Mouse (Mus musculus) hindbrain, embryonic 16.5 days (tissue): ENCODE measurements around the gene Lmo4. TPM values are rescaled to one million over a fixed set of nuclear protein-coding genes. Genes with fewer than 3 reads are reported as not detected.

Experiments used
- ATAC-seq: fragments of 200-750 bp; cut with Nextera tagmentation; 2 replicates; pipeline ENCODE4 v1.8.0; 2017; ENCODE audit warnings: moderate TSS enrichment, moderate library complexity
- H3K27ac ChIP-seq: fragments of 300-500 bp; sonication (generic); 2 replicates; pipeline ENCODE4 v1.5.1; 2014; ENCODE audit warnings: low read depth, mild to moderate bottlenecking, control low read depth, low read length, moderate library complexity
- H3K27me3 ChIP-seq: fragments of 300-500 bp; sonication (generic); replicated peaks from 2 replicates; pipeline ENCODE4 v1.6.1; 2014; ENCODE audit warnings: low read length; ENCODE audit not compliant: control insufficient read depth, insufficient read depth
- H3K36me3 ChIP-seq: fragments of 300-500 bp; sonication (generic); 2 replicates; pipeline ENCODE4 v1.6.1; 2014; ENCODE audit warnings: mild to moderate bottlenecking, low read length, moderate library complexity, mixed read lengths; ENCODE audit not compliant: control insufficient read depth, insufficient read depth
- H3K4me1 ChIP-seq: fragments of 300-500 bp; sonication (generic); 2 replicates; pipeline ENCODE4 v1.6.1; 2014; ENCODE audit warnings: low read depth, low read length; ENCODE audit not compliant: control insufficient read depth, insufficient read depth
- H3K4me2 ChIP-seq: fragments of 300-500 bp; sonication (generic); 2 replicates; pipeline ENCODE4 v1.6.1; 2014; ENCODE audit warnings: mild to moderate bottlenecking, low read length, control low read depth, moderate library complexity
- H3K4me3 ChIP-seq: fragments of 300-500 bp; sonication (generic); 2 replicates; pipeline ENCODE4 v1.5.1; 2014; ENCODE audit warnings: mild to moderate bottlenecking, low read length, control low read depth, moderate library complexity
- H3K9ac ChIP-seq: fragments of 300-500 bp; sonication (generic); 2 replicates; pipeline ENCODE4 v1.6.1; 2014; ENCODE audit warnings: low read depth, mild to moderate bottlenecking, control low read depth, low read length, moderate library complexity
- H3K9me3 ChIP-seq: fragments of 300-500 bp; sonication (generic); 2 replicates; pipeline ENCODE4 v1.6.1; 2014; ENCODE audit warnings: mild to moderate bottlenecking, low read length, moderate library complexity; ENCODE audit not compliant: control insufficient read depth
- WGBS: fragments of 180-500 bp; shearing (Covaris S2); extraction: QIAGEN DNeasy Blood & Tissue Kit; methylation state at CpG from one replicate; pipeline ENCODE4 v1.1.7; 2014; 5-methylcytosine and 5-hydroxymethylcytosine counted together
- polyA plus RNA-seq: library from polyadenylated mRNA; unstranded; fragments of >200 nt; fragmentation: Nextera tagmentation; extraction: Ambion mirVana; gene quantifications from 2 replicates; pipeline ENCODE4 v1.2.1, GENCODE M21; 2015

Lmo4 gene
- polyA plus RNA-seq, 1 experiment from 2014 or later = 159 TPM

DNA sequence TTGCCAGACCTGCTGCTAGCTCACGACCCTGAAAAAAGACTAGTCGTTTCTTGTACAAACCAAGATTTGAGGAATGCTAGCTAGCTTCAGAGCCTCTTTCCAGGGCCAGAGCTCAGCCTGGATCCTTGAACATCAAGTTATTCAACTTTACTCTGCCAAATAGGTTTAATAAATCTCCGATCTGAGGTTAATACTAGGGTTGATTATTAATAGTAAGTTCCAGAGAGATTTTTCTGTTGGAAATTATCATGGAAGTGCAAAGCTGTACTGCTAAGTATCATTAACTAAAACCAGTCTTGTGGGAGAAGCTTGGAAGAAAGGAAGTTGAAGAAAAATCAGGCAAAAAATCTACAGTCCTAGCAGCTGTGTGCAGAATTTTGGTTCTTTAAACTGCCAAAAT lies 1.2 kb upstream of the Lmo4 start:
- Histone ChIP-seq H3K27ac (peak overlapping the region; percentile 59; the same call in 1 of the 2 replicates), H3K9ac (peak overlapping the region; percentile 92), H3K36me3 (no peaks in the 10 kb centered on the region), H3K9me3 (no peaks in the 10 kb centered on the region), H3K27me3 (no peaks in the 10 kb centered on the region), H3K4me1 (peaks cover 9% of the 10 kb centered on the region), H3K4me3 (peak overlapping the region; percentile 77), H3K4me2 (peak overlapping the region; percentile 90)
- ATAC-seq = no peak
- WGBS = 26% methylated on average over 3 of the region's 3 CpGs

DNA sequence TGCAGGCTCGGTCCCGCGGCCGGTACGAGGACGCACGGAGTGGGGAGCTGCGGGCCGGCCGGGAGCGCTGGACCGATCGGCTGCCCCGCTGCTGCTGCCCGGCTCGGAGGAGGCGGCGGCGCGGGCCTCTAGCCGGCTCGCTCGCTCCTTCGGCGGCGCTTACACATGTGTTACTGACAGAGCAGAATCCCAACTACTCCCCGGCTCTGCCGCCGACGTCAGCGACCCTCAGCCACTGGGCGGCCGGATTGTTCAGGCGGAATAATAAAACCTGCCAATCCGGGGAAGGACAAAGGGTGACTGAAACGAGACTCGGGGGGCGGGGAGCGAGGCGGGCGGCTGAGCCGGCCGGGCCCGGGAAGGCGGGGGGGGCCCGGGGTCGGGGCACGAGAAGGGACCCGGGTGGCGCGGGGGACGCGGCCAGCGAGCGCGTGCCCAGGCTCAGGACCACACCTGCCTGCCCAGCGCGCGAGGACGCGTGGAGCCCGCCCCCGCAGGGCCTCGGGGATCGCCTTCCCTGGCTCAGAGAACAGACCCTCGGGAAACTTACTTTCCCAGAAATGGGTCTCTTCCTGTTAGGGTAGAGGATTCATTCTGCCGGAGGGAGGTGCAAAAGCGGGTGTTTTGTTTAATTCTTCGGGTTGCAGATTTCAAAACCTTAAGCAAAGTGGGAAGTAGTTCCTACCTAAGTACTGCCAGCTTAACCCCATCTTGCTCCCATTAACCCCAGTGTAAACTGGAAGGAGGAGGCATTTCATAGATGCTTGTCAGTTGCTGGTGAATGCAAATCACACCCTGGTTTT lies 532 bp upstream of the Lmo4 start:
- no peaks in the 10 kb centered on the region for H3K27me3 ChIP-seq
- H3K4me2 ChIP-seq = peak overlapping the region; percentile 90
- WGBS = under 1% methylated on average over 67 of the region's 69 CpGs
- peak; percentile 96 for ATAC-seq
- H3K4me1 ChIP-seq = peaks cover 12% of the 10 kb centered on the region
- no peaks in the 10 kb centered on the region for H3K36me3 ChIP-seq
- H3K9ac ChIP-seq = peak overlapping the region; percentile 92
- peak overlapping the region; percentile 99 for H3K27ac ChIP-seq
- H3K9me3 ChIP-seq = no peaks in the 10 kb centered on the region
- H3K4me3 ChIP-seq = peak overlapping the region; percentile 77

DNA sequence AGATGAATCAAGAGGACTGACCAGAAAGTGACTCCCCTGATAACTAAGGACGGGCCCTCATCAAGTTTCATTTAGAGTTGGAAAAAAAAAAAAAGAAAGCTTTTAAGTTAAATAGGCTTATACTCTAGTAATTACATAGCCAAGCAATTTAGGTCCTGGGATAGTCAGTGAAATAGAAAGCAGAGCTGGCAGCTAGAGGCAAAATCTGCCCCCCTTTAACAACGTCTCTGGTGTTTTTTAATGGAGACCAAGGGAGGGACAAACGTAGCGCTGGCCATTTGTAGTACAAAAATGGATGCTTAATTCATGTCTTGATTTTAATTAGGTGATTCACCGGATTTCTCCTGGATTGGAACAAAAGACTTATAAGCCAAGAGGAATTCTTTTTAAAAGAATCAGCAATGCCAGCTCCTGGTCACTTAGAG lies 1.0 kb downstream of the Lmo4 start:
- peak overlapping the region; percentile 90 for H3K4me2 ChIP-seq
- under 1% methylated on average over 5 of the region's 5 CpGs for WGBS
- peaks cover 15% of the 10 kb centered on the region for H3K4me1 ChIP-seq
- peak overlapping the region; percentile 99 for H3K27ac ChIP-seq
- H3K9ac ChIP-seq = peak overlapping the region; percentile 92
- no peak for ATAC-seq
- H3K4me3 ChIP-seq = peak overlapping the region; percentile 77
- H3K9me3 ChIP-seq = no peaks in the 10 kb centered on the region
- H3K36me3 ChIP-seq = no peaks in the 10 kb centered on the region
- H3K27me3 ChIP-seq = no peaks in the 10 kb centered on the region

DNA sequence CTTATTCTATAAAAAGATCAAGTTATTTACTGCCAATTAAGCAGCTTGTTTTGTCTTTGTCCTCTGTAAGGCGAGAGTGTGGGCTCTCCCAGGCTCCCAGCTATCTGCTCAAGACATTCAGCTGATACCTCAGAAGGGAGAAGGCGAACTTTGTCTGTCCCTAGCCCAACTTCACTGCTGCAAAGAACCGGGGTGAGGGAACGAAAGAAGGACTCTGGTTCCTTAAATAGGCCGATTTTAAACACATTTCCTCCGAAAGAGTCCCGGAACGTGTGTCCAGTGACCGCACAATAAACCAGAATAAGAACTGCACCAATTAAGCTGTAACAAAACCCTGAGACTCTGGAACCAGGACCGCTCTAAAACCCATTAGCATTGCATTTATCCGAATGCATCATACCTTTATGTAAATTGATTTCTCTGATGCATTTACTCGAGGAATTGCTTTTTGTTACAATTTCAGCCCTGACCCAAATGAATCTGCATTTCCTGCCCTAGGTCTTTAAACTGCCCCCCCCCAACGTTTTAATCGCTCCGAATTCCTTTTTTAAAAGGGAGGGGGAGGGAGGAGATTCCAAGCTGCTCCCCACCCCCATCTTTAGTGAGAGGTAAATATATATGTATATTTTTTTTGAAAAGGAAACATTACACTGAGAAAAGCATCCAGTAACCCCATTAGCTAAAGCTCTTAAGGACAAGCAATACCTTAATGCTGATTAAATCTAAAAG lies 1.6 kb downstream of the Lmo4 start:
- Histone ChIP-seq H3K36me3 (no peaks in the 10 kb centered on the region), H3K27me3 (no peaks in the 10 kb centered on the region), H3K27ac (peak overlapping the region; percentile 62), H3K9me3 (no peaks in the 10 kb centered on the region), H3K4me3 (peak overlapping the region; percentile 77), H3K4me2 (peak overlapping the region; percentile 90), H3K4me1 (peaks cover 15% of the 10 kb centered on the region), H3K9ac (peak overlapping the region; percentile 63)
- no peak for ATAC-seq
- under 1% methylated on average over 15 of the region's 15 CpGs for WGBS

DNA sequence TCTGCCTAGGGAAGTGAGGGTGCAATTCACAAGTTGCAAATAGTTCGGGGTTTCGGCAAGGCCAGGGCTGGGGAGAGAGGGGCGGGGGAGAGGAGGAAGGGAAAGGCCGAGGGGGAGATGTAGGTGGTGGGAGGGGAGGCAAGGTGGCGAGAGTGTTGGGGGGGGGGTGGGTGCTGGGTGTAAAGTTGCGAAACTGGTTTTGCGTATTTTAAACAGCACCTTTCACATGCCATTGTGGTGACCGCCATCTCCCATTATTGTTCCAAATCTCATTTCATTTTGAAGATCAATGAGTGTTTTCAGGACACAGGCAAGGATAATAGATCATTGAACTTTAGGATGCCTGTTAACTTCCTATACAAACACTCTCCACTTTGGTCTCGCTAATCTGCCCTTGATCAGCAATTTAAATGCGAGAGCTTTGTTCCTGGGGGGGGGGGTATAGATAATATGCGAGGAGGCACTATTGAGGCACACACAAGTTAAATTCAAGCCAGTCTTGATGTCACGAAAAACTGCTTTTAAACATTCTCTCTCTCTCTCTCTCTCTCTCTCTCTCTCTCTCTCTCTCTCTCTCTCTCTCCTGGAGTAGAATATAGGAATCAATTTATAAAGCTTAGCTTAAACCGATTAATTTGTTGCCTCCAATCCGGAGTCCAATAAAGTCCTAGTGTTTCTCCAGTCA lies 2.3 kb downstream of the Lmo4 start:
- ATAC-seq = no peak
- 1% methylated on average over 14 of the region's 14 CpGs for WGBS
- H3K36me3 ChIP-seq = no peaks in the 10 kb centered on the region
- no peaks in the 10 kb centered on the region for H3K9me3 ChIP-seq
- peak overlapping the region; percentile 86 for H3K27ac ChIP-seq
- H3K27me3 ChIP-seq = no peaks in the 10 kb centered on the region
- H3K9ac ChIP-seq = peak overlapping the region; percentile 63
- H3K4me2 ChIP-seq = peak overlapping the region; percentile 90
- peaks cover 21% of the 10 kb centered on the region for H3K4me1 ChIP-seq
- peak overlapping the region; percentile 77 for H3K4me3 ChIP-seq

DNA sequence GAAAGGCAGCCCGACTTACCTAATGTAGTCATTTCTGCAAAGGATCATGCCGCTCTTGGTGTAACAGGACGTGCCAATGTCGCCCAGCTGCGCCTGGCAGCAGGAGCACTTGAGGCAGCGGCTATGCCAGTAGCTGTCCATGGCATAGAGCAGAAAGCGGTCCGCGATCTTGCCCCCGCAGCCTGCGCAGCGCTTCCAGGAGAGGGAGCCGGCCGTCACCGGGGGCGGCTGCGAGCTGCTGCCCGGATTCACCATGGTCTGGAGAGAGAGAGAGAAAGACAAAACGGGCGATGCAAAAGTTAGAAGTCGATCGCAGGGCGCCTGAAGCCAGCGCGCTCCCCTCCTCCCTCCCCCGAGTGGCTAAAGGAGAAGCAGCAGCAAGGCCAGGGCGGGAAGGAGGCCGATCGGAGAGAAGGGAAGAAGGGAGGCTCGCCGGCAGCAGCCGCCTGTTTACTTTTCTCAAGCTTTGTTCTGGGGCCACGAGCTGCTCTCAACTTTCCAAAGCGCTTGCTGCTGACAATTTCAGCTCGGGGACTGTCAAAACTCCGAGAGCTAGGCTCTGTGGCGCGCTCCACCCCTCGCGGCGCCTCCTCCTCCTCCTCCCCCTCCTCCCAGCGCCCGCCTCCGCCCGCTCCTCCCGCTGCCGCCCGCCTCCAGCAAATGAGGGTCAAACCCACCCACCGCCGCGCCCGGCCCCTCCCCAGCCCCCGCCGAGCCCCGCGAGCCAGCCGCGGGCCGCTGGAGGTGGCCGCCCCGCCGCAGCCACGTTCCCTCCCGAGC lies 3.0 kb downstream of the Lmo4 start:
- Histone ChIP-seq H3K9ac (peak overlapping the region; percentile 63), H3K36me3 (no peaks in the 10 kb centered on the region), H3K4me3 (peak overlapping the region; percentile 77), H3K27ac (peak overlapping the region; percentile 86), H3K4me2 (peak overlapping the region; percentile 90), H3K4me1 (peaks cover 26% of the 10 kb centered on the region), H3K27me3 (no peaks in the 10 kb centered on the region), H3K9me3 (no peaks in the 10 kb centered on the region)
- WGBS = under 1% methylated on average over 48 of the region's 64 CpGs
- ATAC-seq = peak; percentile 15

DNA sequence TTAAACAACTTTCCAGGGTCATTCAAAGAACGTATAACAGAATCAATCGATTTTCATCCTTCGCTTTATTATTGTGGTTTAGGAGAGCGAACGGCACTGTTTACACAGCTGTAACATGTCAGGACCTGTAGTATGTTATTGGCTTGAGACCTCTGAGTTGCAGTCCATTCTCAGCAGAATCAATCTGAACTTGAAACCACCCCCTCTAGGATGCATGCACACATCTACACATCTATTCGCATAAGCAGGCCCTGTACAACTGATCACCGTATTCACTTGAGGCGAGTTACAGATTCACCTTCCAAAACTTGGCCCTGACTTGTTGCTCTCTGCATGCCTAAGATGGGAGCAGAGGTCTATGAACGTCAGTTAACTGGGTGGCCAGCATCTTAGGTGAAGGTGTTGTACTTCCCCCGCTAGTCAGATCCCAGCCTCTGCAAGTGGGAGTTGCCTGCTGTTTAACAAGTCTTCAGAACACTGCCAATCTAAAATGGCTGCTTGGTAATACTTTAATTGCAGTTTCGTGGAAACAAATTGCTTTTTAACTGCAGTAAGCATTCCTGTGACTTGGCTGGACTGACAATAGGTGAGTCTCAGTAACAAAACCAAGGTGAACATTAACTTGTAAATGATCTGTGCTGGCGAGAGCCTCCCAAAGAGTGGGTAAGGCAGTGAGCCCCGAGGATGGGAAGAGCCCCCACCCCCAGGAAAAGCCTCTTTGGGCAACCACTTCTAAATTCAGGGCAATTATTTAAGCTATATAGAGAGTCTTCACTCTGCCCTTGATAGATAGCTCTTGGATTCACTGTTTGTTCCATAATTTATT lies 19.5 kb downstream of the Lmo4 start:
- no peak overlapping the region for H3K27ac ChIP-seq
- H3K4me3 ChIP-seq = no peak overlapping the region
- H3K36me3 ChIP-seq = peaks cover 14% of the 10 kb centered on the region
- WGBS = 73% methylated on average over 13 of the region's 13 CpGs
- no peak for ATAC-seq
- no peaks in the 10 kb centered on the region for H3K9me3 ChIP-seq
- H3K4me2 ChIP-seq = no peak overlapping the region
- H3K4me1 ChIP-seq = no peaks in the 10 kb centered on the region
- H3K27me3 ChIP-seq = no peaks in the 10 kb centered on the region
- no peak overlapping the region for H3K9ac ChIP-seq

DNA sequence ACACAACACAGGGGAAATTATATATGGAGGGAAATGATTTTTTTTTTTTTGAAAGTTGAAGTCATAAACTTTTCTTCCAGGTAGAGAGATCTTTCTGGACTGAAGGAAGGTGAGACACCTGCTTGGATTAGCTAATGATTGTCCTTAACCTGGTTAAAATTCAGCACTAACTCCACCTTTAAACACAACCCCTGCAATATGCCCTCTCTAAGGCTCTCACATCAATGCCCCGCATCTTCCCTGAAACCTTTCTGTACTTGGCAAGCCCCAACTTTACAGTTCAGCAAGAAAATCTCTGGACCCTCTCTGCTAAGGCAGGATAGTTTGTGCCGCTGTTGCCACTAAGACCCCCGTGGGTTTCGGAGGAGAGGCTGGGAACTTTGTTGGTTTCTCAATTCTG lies 20.1 kb downstream of the Lmo4 start:
- Histone ChIP-seq H3K4me1 (no peaks in the 10 kb centered on the region), H3K9me3 (no peaks in the 10 kb centered on the region), H3K4me3 (no peak overlapping the region), H3K4me2 (no peak overlapping the region), H3K27me3 (no peaks in the 10 kb centered on the region), H3K36me3 (peaks cover 14% of the 10 kb centered on the region), H3K27ac (no peak overlapping the region), H3K9ac (no peak overlapping the region)
- WGBS = 91% methylated on average over 4 of the region's 4 CpGs
- ATAC-seq = no peak
